Mouse (Mus musculus): ENCODE measurements around the gene Coa3. TPM values are rescaled to one million over a fixed set of nuclear protein-coding genes. Genes with fewer than 3 reads are reported as not detected.
A peak's percentile ranks its signal among the peaks of the same experiment; 100 is the strongest.

The Coa3 gene
- total RNA-seq, 2 experiments from 2014 or later: 69.2 to 75.4 TPM

- DNase-seq: no peak
Measured at GRCm38 (mm10) chr11:101282896-101283295, 4.0 kb upstream of the Coa3 start.

GRCm38 (mm10) chr11:101280837-101281236, 1.9 kb upstream of the Coa3 start:
- no peak for DNase-seq

- DNase-seq: no peak
Measured at GRCm38 (mm10) chr11:101279193-101279569, 267 bp upstream of the Coa3 start.

GRCm38 (mm10) chr11:101277381-101278222, 1.3 kb downstream of the Coa3 start:
- no peak for DNase-seq

- no peak for DNase-seq
Measured at GRCm38 (mm10) chr11:101276319-101277070, 2.4 kb downstream of the Coa3 start.

GRCm38 (mm10) chr11:101275309-101275708, 3.6 kb downstream of the Coa3 start:
- DNase-seq: no peak

GRCm38 (mm10) chr11:101272446-101272845, 6.5 kb downstream of the Coa3 start:
- no peak for DNase-seq

GRCm38 (mm10) chr11:101269577-101270116, 9.3 kb downstream of the Coa3 start:
- DNase-seq: no peak

GRCm38 (mm10) chr11:101265906-101266305, 13.0 kb downstream of the Coa3 start:
- no peak for DNase-seq

- no peak for DNase-seq
Measured at GRCm38 (mm10) chr11:101264954-101265471, 13.9 kb downstream of the Coa3 start.

GRCm38 (mm10) chr11:101263989-101264280, 15.0 kb downstream of the Coa3 start:
- no peak for DNase-seq

GRCm38 (mm10) chr11:101263138-101263988, 15.6 kb downstream of the Coa3 start:
- DNase-seq: peak; percentile 41 to 42

GRCm38 (mm10) chr11:101262272-101262967, 16.5 kb downstream of the Coa3 start:
- DNase-seq: no peak

GRCm38 (mm10) chr11:101260826-101261380, 18.0 kb downstream of the Coa3 start:
- no peak for DNase-seq

- peak; percentile 71 to 83 for DNase-seq
Measured at GRCm38 (mm10) chr11:101259948-101260825, 18.7 kb downstream of the Coa3 start, which contains the start of gene Wnk4. Wnk4 (plus strand) TSS chr11:101260567.

- no peak for DNase-seq
Measured at GRCm38 (mm10) chr11:101259261-101259712, 19.6 kb downstream of the Coa3 start.

- DNase-seq: no peak
Measured at GRCm38 (mm10) chr11:101255826-101256775, 22.8 kb downstream of the Coa3 start.

- DNase-seq: peak; percentile 89 to 92
Measured at GRCm38 (mm10) chr11:101253613-101254389, 25.1 kb downstream of the Coa3 start, which contains the start of gene Vps25. Vps25 (plus strand) TSS chr11:101253707.
